Mouse (Mus musculus): ENCODE data around the gene Vps13d. TPM values are rescaled to one million over a fixed set of nuclear protein-coding genes. Genes with fewer than 3 reads are reported as not detected.

The Vps13d gene
- total RNA-seq, 2 experiments from 2014 or later, result 22.7 to 25.9 TPM

GRCm38 (mm10) chr4:145022815-145023214 is 172.0 kb downstream of the Vps13d start:
- DNase-seq, result no peak
- intact Hi-C loops (cut with DNase I; ENCODE audit: low total_unique reads), result no loop called here

GRCm38 (mm10) chr4:145022211-145022610 is 172.6 kb downstream of the Vps13d start:
- intact Hi-C loops (cut with DNase I; ENCODE audit: low total_unique reads), result no loop called here
- no peak for DNase-seq

- DNase-seq, result no peak
- intact Hi-C loops (cut with DNase I; ENCODE audit: low total_unique reads), result no loop called here
Observed at GRCm38 (mm10) chr4:145020383-145020782, 174.4 kb downstream of the Vps13d start.

- no peak for DNase-seq
- intact Hi-C loops (cut with DNase I; ENCODE audit: low total_unique reads), result no loop called here
Observed at GRCm38 (mm10) chr4:145019121-145019714, 175.6 kb downstream of the Vps13d start.

- intact Hi-C loops (cut with DNase I; ENCODE audit: low total_unique reads), result no loop called here
- DNase-seq, result peak; percentile 23
Observed at GRCm38 (mm10) chr4:145017745-145018144, 177.1 kb downstream of the Vps13d start.

GRCm38 (mm10) chr4:145016669-145017068 is 178.1 kb downstream of the Vps13d start:
- intact Hi-C loops (cut with DNase I; ENCODE audit: low total_unique reads), result no loop called here
- no peak for DNase-seq

GRCm38 (mm10) chr4:145014632-145014960 is 180.2 kb downstream of the Vps13d start:
- intact Hi-C loops (cut with DNase I; ENCODE audit: low total_unique reads), result no loop called here
- DNase-seq, result no peak

GRCm38 (mm10) chr4:145013760-145014631 is 180.8 kb downstream of the Vps13d start:
- intact Hi-C loops (cut with DNase I; ENCODE audit: low total_unique reads), result no loop called here
- no peak for DNase-seq

GRCm38 (mm10) chr4:145013187-145013586 is 181.6 kb downstream of the Vps13d start:
- DNase-seq, result peak; percentile 50
- intact Hi-C loops (cut with DNase I; ENCODE audit: low total_unique reads), result no loop called here

- no peak for DNase-seq
- intact Hi-C loops (cut with DNase I; ENCODE audit: low total_unique reads), result no loop called here
Observed at GRCm38 (mm10) chr4:145011156-145011555, 183.6 kb downstream of the Vps13d start.

GRCm38 (mm10) chr4:145009934-145010333 is 184.9 kb downstream of the Vps13d start:
- no peak for DNase-seq

GRCm38 (mm10) chr4:145009437-145009836 is 185.4 kb downstream of the Vps13d start:
- DNase-seq, result no peak
- intact Hi-C loops (cut with DNase I; ENCODE audit: low total_unique reads), result no loop called here

More at GRCm38 (mm10) chr4:145009934-145010333, 184.9 kb downstream of the Vps13d start:
- intact Hi-C loops (cut with DNase I; ENCODE audit: low total_unique reads), result no loop called here

GRCm38 (mm10) chr4:145005943-145006545 is 188.8 kb downstream of the Vps13d start:
- intact Hi-C loops (cut with DNase I; ENCODE audit: low total_unique reads), result no loop called here
- no peak for DNase-seq

- DNase-seq, result peak; percentile 25
- intact Hi-C loops (cut with DNase I; ENCODE audit: low total_unique reads), result no loop called here
Observed at GRCm38 (mm10) chr4:145004176-145004575, 190.6 kb downstream of the Vps13d start.

GRCm38 (mm10) chr4:145002733-145003132 is 192.1 kb downstream of the Vps13d start:
- intact Hi-C loops (cut with DNase I; ENCODE audit: low total_unique reads), result no loop called here
- no peak for DNase-seq

- intact Hi-C loops (cut with DNase I; ENCODE audit: low total_unique reads), result no loop called here
- peak; percentile 65 for DNase-seq
Observed at GRCm38 (mm10) chr4:144999903-145000382, 194.9 kb downstream of the Vps13d start.

- intact Hi-C loops (cut with DNase I; ENCODE audit: low total_unique reads), result no loop called here
Observed at GRCm38 (mm10) chr4:144999572-144999880, 195.3 kb downstream of the Vps13d start.

GRCm38 (mm10) chr4:144998808-144999571 is 195.8 kb downstream of the Vps13d start:
- no peak for DNase-seq
- intact Hi-C loops (cut with DNase I; ENCODE audit: low total_unique reads), result no loop called here

More at GRCm38 (mm10) chr4:144999572-144999880, 195.3 kb downstream of the Vps13d start:
- no peak for DNase-seq

GRCm38 (mm10) chr4:144997887-144998658 is 196.7 kb downstream of the Vps13d start:
- no peak for DNase-seq
- intact Hi-C loops (cut with DNase I; ENCODE audit: low total_unique reads), result no loop called here

Measured in gastrocnemius, postnatal 14 days (tissue).